Mouse (Mus musculus): ENCODE measurements around the gene Cyp46a1.

Gene Cyp46a1

DNA sequence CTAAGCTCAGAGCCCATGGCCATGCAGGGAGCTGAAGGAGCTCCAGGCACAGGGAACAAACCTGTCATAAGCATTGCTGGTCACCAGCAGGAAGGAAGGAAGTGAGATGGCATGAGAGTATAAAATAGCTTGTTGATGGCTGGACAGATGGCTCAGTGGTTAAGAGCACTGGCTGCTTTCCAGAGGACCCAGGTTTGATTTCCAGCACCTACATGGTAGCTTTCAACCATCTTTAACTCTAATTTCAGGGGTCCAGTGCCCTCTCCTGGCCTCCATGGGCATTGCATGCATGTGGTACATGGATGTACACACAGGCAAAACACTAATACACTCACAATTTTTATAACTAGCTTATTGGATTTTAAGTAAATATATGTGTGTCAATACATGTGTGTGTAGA is 21.8 kb downstream of the Cyp46a1 start:
- in situ Hi-C loops (cut with MboI, MseI) = no loop called here

DNA sequence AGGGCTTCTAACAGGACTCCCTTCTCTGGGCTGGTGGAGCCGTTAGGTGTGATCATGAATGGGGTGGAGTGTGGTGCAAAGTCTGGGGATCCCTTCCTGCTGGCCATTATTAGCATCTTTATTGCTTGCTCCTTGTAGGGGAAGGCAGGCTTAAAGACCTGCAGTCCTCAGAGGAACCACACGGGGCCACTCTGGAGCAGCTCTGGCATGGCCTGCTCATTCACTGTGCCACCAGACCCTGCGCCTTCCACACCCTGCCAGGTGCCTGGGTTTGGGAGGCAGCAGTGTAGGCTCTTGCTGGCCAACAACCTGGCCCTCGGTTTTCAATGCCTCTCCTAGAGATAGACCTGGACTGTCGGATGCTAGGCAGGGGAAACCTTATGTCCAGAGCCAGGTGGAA is 29.6 kb downstream of the Cyp46a1 start:
- in situ Hi-C loops (cut with MboI, MseI) = loop anchor here (5.0 kb wide), 1 partner anchor 134 kb away; no protein-coding TSS in a partner anchor

DNA sequence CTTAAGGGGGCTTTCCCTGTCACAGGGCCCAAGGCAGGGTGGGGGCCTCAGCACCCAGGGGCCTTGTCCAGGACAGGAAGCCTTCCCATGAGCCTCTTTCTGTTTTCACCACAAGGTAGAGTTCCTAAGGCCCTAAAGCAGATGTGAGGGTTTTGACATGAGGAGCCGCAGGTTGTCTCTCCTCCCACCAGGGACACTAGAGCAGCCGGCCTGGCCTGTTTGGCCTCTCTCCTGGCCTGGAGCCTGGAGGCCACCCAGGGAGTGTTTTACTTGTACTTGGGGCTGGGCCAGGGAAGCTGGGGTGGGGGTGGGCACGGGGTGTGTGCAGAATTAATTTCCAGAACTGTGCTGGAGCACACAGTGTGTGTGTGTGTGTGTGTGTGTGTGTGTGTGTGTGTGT is 31.2 kb downstream of the Cyp46a1 start:
- in situ Hi-C loops (cut with MboI, MseI) = no loop called here

- in situ Hi-C loops (cut with MboI, MseI) = no loop called here
Observed at GRCm38 (mm10) chr12:108365868-108366267, 31.7 kb downstream of the Cyp46a1 start.

DNA sequence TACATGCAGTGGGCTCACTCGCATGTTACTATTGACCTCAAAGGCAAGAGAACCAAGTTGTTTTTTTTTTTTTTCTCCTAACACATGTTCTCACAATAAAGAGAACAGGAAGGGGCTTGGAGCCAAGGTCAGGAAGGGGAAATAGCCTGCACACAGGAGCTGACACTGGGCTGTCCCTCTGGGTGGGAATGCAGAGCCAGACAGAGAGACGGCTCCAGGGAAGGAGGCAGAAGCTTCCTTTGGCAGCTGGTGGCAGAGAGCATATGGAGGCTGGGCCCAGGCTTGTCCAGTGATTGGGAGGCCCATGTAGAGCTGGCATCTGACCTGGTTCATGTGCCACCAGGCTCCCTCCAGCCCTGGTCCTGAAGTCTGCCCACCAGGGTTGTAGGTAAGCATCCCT is 33.7 kb downstream of the Cyp46a1 start:
- in situ Hi-C loops (cut with MboI, MseI) = no loop called here

GRCm38 (mm10) chr12:108368921-108369320 is 34.7 kb downstream of the Cyp46a1 start:
- in situ Hi-C loops (cut with MboI, MseI) = no loop called here

DNA sequence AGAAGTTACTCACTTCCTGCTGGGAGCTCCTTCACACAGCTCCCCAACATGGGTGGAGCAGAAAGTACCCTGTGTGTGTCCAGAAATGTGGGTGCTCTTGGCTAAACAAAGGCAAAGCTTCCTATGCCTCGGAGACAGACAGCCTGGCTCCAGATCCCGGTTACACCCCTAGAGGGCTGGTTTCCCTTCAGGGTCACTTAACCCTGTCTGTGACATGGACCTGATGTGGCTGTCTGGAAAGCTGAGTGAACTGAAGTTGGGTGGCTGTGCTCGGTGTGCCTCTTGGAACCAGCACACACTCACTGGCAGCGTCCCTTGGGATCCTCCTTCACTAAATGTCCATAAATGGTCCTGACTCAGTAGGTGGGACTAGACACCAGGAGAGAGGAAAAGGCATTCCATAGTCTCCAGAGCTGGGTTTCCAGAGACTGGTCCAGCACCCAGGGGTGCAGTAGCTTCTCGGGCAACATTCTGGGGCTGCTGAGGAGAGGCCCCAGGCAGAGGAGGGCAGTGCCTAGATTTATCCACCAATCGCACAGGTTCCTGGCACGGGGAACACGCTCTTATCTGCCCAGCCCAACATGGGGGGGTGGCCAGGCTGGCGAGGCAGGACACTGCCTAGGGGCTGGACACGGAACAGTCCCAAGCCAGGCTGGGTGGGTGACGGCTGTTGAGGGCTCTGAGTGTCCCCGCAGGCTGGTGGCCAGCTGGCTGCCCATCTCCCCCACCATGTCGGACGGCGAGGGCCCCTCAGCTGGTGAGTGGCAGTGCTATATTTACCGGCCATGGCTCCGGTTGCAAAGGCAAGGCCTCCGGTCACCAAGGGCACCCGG is 36.6 kb downstream of the Cyp46a1 start, which contains the start of gene Eml1:
Eml1 (plus strand) TSS at position 362 of the 833 bp plus-strand sequence.
- in situ Hi-C loops (cut with MboI, MseI) = loop anchor here (10.0 kb wide), 1 partner anchor 884 kb away; no protein-coding TSS in a partner anchor

GRCm38 (mm10) chr12:108371429-108371765 is 37.2 kb downstream of the Cyp46a1 start:
- in situ Hi-C loops (cut with MboI, MseI) = loop anchor here (10.0 kb wide), 1 partner anchor 883 kb away; no protein-coding TSS in a partner anchor

DNA sequence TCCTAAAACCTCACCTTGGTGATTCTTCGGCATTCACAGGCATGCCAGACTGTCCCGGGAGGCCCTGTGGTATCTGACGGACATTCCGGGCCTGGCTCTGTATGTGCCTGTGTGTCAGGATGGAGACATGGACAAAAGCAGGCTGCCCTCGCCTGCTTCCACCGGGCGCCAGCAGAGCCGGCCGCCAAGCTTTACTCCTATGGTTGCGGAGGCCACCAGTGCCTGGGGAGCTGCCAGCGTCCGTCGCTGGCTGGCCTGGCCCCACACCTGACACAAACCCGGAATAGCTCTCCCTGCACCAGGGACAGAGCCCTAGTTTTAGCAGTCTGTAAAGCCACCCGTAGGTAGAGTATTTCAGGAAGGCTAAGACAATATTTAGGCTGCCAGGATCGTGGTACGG is 38.1 kb downstream of the Cyp46a1 start:
- in situ Hi-C loops (cut with MboI, MseI) = loop anchor here (10.0 kb wide), 1 partner anchor 883 kb away; no protein-coding TSS in a partner anchor

DNA sequence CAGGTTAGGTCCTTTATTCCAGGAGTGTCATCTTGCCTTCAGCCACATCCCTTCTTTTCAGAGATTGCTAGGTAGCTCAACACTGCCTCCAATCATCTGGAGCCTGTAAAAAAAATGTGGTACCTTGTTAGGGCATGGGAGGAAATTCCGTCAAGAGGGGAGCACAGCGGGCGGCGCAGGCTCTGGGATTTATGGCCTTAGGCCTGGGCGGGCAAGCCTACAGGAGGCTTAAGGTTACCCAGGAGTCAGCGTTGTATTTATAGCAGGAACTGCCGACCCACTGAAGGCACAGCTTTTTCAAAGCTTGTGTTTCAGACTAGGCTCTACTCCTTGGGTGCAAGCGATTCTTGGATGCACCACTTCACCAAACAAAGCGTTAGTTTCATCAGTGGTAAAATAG is 39.4 kb downstream of the Cyp46a1 start:
- in situ Hi-C loops (cut with MboI, MseI) = loop anchor here (10.0 kb wide), 1 partner anchor 881 kb away; no protein-coding TSS in a partner anchor

GRCm38 (mm10) chr12:108374689-108375088 is 40.5 kb downstream of the Cyp46a1 start:
- in situ Hi-C loops (cut with MboI, MseI) = loop anchor here (10.0 kb wide), 1 partner anchor 880 kb away; no protein-coding TSS in a partner anchor

- in situ Hi-C loops (cut with MboI, MseI) = loop anchor here (10.0 kb wide), 1 partner anchor 876 kb away; no protein-coding TSS in a partner anchor
Observed at GRCm38 (mm10) chr12:108378379-108379133, 44.4 kb downstream of the Cyp46a1 start.

GRCm38 (mm10) chr12:108386476-108387232 is 52.5 kb downstream of the Cyp46a1 start:
- in situ Hi-C loops (cut with MboI, MseI) = no loop called here

GRCm38 (mm10) chr12:108389718-108390117 is 55.5 kb downstream of the Cyp46a1 start:
- in situ Hi-C loops (cut with MboI, MseI) = no loop called here

DNA sequence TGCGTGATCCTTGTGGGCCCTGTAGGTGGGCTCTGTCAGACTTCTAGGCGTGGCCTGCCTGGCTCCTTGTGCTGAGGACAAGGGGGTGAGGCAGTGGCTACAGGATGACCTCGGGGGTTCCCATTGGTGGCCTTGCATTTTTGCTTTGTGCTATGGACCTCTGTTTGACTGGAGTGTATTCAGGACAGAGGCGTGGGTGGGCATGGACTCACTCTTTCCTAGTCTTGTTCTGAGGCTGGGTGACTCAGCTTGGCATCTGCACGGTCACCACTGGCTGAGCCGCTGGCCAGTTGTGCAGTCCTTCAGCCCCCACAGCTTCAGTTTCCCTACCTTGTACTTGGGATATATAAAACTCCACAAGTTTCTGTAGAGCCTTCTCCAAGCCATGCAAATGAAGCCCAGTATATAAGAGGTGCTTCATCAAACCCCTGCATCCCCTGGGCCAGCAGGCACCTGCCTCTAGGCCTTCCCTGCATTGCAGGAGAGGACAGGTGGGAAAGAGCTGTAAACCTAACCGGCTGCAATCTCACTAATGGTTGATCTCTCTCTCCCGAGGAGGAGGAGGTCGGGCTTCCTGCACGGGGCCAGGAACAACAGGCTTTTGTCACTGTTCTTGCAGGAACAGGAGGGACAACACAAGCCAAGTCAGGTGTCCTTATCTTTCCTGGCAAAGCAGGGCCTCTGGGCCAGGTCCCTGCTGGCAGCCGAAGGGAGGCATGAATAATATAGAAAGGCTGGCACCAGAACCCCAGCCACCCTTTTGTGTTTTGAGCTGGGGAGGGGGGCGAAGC is 58.3 kb downstream of the Cyp46a1 start:
- in situ Hi-C loops (cut with MboI, MseI) = no loop called here

DNA sequence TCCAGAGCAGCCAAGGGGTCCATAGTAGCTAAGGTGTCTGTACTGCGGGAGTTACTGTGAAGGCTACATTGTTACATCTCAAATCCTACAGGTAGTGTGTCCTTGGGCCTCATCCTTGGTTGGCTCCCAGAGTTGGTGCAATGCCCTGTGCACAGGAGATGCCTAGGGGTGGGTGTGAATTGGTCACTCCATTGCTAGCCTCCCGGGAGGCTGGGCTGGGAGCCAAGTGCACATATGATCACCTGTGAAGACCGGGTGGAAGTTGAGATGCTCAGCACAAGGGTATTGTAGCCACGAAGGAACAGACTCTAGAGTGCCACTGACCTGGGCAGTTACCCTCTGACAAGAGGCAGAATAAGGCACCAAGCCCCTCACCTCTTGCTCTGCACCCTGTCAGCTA is 58.9 kb downstream of the Cyp46a1 start:
- in situ Hi-C loops (cut with MboI, MseI) = no loop called here

DNA sequence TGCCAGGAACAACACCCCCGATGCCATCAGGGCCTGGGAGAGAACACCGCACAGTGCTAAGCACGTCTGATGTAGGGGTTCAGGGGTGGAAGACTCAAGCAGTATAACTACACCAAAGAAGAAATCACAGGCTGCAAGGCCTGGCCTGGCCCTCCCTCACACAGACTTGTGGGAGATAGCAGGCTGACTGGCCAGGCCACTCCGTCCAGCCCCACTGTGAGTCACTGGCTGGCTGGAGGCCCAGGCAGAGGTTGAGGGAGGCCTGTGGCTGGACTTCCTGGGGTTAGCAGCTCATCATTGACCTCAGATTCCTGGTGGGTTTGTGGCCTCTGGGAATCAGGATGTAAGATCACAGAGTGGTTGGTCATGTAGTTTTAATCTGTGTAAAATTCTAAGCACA is 59.5 kb downstream of the Cyp46a1 start:
- in situ Hi-C loops (cut with MboI, MseI) = no loop called here

DNA sequence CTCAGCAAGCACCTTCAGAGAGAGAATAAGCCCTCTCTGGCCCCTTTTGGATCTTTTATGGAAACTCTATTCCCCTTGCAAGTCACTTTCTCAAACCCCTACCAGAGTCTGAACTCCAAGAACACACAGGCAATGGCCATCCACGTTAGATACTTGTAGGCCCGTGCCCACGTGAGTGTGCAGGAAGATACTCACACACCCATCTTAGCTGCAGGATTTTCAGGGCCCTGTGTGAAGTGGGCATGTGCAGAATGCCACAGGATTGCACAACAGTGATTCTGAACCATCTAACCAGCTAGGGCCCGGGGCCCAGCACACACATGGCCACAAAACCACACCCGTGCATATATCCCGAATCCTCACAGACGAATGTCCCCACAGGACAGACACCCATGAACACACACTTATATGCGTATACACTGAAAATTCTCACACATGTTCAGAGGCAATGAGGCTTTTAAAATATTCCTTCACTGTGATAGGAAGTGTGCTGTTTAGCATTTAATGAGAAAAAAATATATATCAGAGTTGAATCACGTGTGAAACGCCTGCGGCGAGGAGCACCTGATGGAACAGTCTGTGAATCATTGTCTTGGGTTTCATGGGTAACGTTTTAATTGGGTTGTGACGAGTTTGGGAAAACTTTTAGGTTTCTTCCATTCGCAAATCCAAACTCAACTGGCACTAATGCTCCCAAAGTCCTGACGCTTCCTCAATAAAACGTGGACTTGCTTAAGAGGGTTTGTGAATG is 60.5 kb downstream of the Cyp46a1 start:
- in situ Hi-C loops (cut with MboI, MseI) = no loop called here

DNA sequence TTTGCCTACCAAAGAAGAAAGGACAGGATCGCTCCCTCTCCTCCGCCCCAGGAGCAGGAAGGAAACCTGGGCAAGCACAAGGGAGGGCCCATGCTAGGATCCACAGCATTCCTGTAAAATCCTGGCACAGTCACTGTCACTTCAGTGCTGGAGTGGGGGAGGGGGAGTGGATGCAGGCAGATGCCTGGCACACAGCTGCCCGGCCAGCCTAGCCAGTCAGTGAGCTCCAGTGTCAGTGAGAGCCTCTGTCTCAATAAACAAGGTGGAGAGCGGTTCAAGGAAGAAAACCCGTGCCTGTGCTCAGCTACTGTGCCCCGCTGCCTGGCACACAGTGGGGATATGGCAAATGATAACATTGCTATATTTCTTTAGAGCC is 61.1 kb downstream of the Cyp46a1 start:
- in situ Hi-C loops (cut with MboI, MseI) = no loop called here

Data from regulatory T cell (primary cell).